Mouse (Mus musculus): ENCODE data around the gene Lrrc1. TPM values are rescaled to one million over a fixed set of nuclear protein-coding genes. Genes with fewer than 3 reads are reported as not detected.

The Lrrc1 gene
- polyA plus RNA-seq, 1 experiment: not detected

GRCm38 (mm10) chr9:77408053-77408603 lies 136.5 kb downstream of the Lrrc1 start:
- no peak for TF ChIP-seq GATA1 (IDR thresholded peaks at IDR 0.05; ENCODE audit: low read length)

GRCm38 (mm10) chr9:77406906-77407305 lies 137.8 kb downstream of the Lrrc1 start:
- no peak for TF ChIP-seq GATA1 (IDR thresholded peaks at IDR 0.05; ENCODE audit: low read length)

- no peak for TF ChIP-seq GATA1 (IDR thresholded peaks at IDR 0.05; ENCODE audit: low read length)
Observed at GRCm38 (mm10) chr9:77404458-77404857, 140.2 kb downstream of the Lrrc1 start.

GRCm38 (mm10) chr9:77403961-77404360 lies 140.7 kb downstream of the Lrrc1 start:
- no peak for TF ChIP-seq GATA1 (IDR thresholded peaks at IDR 0.05; ENCODE audit: low read length)

- TF ChIP-seq GATA1 (IDR thresholded peaks at IDR 0.05; ENCODE audit: low read length): no peak
Observed at GRCm38 (mm10) chr9:77402971-77403370, 141.7 kb downstream of the Lrrc1 start.

GRCm38 (mm10) chr9:77399801-77400200 lies 144.9 kb downstream of the Lrrc1 start:
- no peak for TF ChIP-seq GATA1 (IDR thresholded peaks at IDR 0.05; ENCODE audit: low read length)

GRCm38 (mm10) chr9:77398856-77399631 lies 145.6 kb downstream of the Lrrc1 start:
- no peak for TF ChIP-seq GATA1 (IDR thresholded peaks at IDR 0.05; ENCODE audit: low read length)

- no peak for TF ChIP-seq GATA1 (IDR thresholded peaks at IDR 0.05; ENCODE audit: low read length)
Observed at GRCm38 (mm10) chr9:77397027-77397426, 147.6 kb downstream of the Lrrc1 start.

- TF ChIP-seq GATA1 (IDR thresholded peaks at IDR 0.05; ENCODE audit: low read length): no peak
Observed at GRCm38 (mm10) chr9:77391248-77391647, 153.4 kb downstream of the Lrrc1 start.

- TF ChIP-seq GATA1 (IDR thresholded peaks at IDR 0.05; ENCODE audit: low read length): no peak
Observed at GRCm38 (mm10) chr9:77388956-77389355, 155.7 kb downstream of the Lrrc1 start.

GRCm38 (mm10) chr9:77386751-77387150 lies 157.9 kb downstream of the Lrrc1 start:
- no peak for TF ChIP-seq GATA1 (IDR thresholded peaks at IDR 0.05; ENCODE audit: low read length)

- TF ChIP-seq GATA1 (IDR thresholded peaks at IDR 0.05; ENCODE audit: low read length): no peak
Observed at GRCm38 (mm10) chr9:77385611-77386010, 159.1 kb downstream of the Lrrc1 start.

- no peak for TF ChIP-seq GATA1 (IDR thresholded peaks at IDR 0.05; ENCODE audit: low read length)
Observed at GRCm38 (mm10) chr9:77384651-77385050, 160.0 kb downstream of the Lrrc1 start.

GRCm38 (mm10) chr9:77383951-77384350 lies 160.7 kb downstream of the Lrrc1 start:
- TF ChIP-seq GATA1 (IDR thresholded peaks at IDR 0.05; ENCODE audit: low read length): no peak

GRCm38 (mm10) chr9:77382514-77382913 lies 162.2 kb downstream of the Lrrc1 start:
- TF ChIP-seq GATA1 (IDR thresholded peaks at IDR 0.05; ENCODE audit: low read length): no peak

- no peak for TF ChIP-seq GATA1 (IDR thresholded peaks at IDR 0.05; ENCODE audit: low read length)
Observed at GRCm38 (mm10) chr9:77381565-77381964, 163.1 kb downstream of the Lrrc1 start.

Other genes starting within 250 kb of the Lrrc1 start
- gene Mlip, start 191.9 kb downstream of the Lrrc1 start, polyA plus RNA-seq (2012): not detected in 2 replicates
- gene Klhl31, start 91.6 kb upstream of the Lrrc1 start, polyA plus RNA-seq (2012): not detected in 2 replicates
- 21.3 and 23.9 TPM in 2 replicates for gene Gclc, start 209.7 kb upstream of the Lrrc1 start, polyA plus RNA-seq (2012)

Measured in G1E-ER4 (cell line).